In the genomic region with DNA sequence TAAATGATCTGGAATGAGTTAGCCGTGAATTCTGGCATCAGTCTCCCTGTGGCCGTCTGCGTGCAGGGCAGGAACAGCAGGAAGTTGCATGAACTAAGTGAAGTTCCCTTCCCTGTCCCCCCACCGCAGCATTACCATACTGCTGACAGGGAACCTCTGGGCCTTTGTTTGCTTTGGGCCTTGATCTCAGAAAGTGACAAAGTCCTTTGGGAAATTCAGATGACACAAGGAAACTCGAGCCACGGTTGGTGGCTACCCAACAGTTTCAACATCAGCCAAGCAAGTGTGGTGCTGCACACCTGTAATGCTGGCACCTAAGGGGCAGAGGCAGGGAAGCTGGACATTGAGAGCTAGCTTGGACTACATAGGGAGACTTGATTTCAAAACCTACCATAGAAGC, we compare ENCODE assay signal across 9 mouse cellular contexts. TPM values are rescaled to one million over a fixed set of nuclear protein-coding genes. Genes with fewer than 3 reads are reported as not detected.
A peak's percentile ranks its signal among the peaks of the same experiment; 100 is the strongest.
DNase-seq lines count a peak whose midpoint lies in the region; ATAC-seq and TF ChIP-seq lines count a peak whose summit lies in the region.
"Had no signal": no experiment of that assay in that cellular context is flagged by ENCODE, and none has a peak within 500 bp of the region (broad histone marks: within the 10 kb centered on the region; RNA-seq: fewer than 3 reads in every experiment).

No protein-coding gene starts in this region.

- H3K27me3 ChIP-seq in midbrain, embryonic 11.5 days (ENCODE audit: control insufficient read depth, insufficient read depth, low read length) = no peaks in the 10 kb centered on the region
- no peaks in the 10 kb centered on the region for H3K27me3 ChIP-seq in hindbrain, embryonic 13.5 days

- no peak for TF ChIP-seq CTCF in bone marrow, adult 2 months (IDR thresholded peaks at IDR 0.05; ENCODE audit: control insufficient read depth, insufficient read depth, low read length)
- TF ChIP-seq CTCF in left cerebral cortex, adult 2 months (IDR thresholded peaks at IDR 0.05) = no peak

- ATAC-seq in neutrophil, adult 5-6 weeks (ENCODE audit: extremely low read depth, insufficient number of reproducible peaks, low FRiP score, poor library complexity, severe bottlenecking) = peak; percentile 39; the same call in 1 of the 2 replicates
- no peak for ATAC-seq in midbrain, embryonic 11.5 days (ENCODE audit: low FRiP score)
- ATAC-seq in hindbrain, embryonic 13.5 days (ENCODE audit: low FRiP score) = no peak

- H3K4me3 ChIP-seq in bone marrow, adult 2 months (replicated peaks; ENCODE audit: control insufficient read depth, low read depth, low read length) = peak overlapping the region; percentile 45
- no peak overlapping the region for H3K4me3 ChIP-seq in left cerebral cortex, adult 2 months
- H3K4me3 ChIP-seq in midbrain, embryonic 11.5 days (ENCODE audit: low read depth, low read length) = no peak overlapping the region
- no peak overlapping the region for H3K4me3 ChIP-seq in hindbrain, embryonic 13.5 days
- H3K4me3 ChIP-seq: myocyte had no signal

- H3K36me3 ChIP-seq in midbrain, embryonic 11.5 days (ENCODE audit: control insufficient read depth, insufficient read depth, low read length) = no peaks in the 10 kb centered on the region
- no peaks in the 10 kb centered on the region for H3K36me3 ChIP-seq in hindbrain, embryonic 13.5 days

- DNase-seq in layer of hippocampus, adult 9-11 months = peak; percentile 72
- no peak for DNase-seq in layer of hippocampus, adult 8-10 months (ENCODE audit: low spot score in 2 of 2)
- peak; percentile 50 for DNase-seq in liver
- DNase-seq in left cerebral cortex, adult 2 months (ENCODE audit: extremely low spot score in 1 of 2, low spot score in 2 of 2) = no peak
- no peak for DNase-seq in midbrain, embryonic 11.5 days (ENCODE audit: low spot score, missing footprints)

- TF ChIP-seq POLR2A in bone marrow, adult 2 months (IDR thresholded peaks at IDR 0.05; ENCODE audit: borderline replicate concordance, control insufficient read depth, low read depth, low read length) = no peak

- H3K9me3 ChIP-seq in midbrain, embryonic 11.5 days (ENCODE audit: control insufficient read depth, low read length) = no peaks in the 10 kb centered on the region
- no peaks in the 10 kb centered on the region for H3K9me3 ChIP-seq in hindbrain, embryonic 13.5 days

- WGBS in bone marrow, adult 2 months = 2% methylated on average over 6 of the region's 6 CpGs
- WGBS in midbrain, embryonic 11.5 days = 43% methylated on average over 6 of the region's 6 CpGs
- WGBS in hindbrain, embryonic 13.5 days = 37% methylated on average over 6 of the region's 6 CpGs

- peaks cover 2% of the 10 kb centered on the region; the same call in 1 of the 2 replicates for H3K4me1 ChIP-seq in bone marrow, adult 2 months (ENCODE audit: control insufficient read depth, insufficient read depth, low read length)
- H3K4me1 ChIP-seq in midbrain, embryonic 11.5 days (ENCODE audit: control insufficient read depth, insufficient read depth, low read length) = no peaks in the 10 kb centered on the region
- no peaks in the 10 kb centered on the region for H3K4me1 ChIP-seq in hindbrain, embryonic 13.5 days (replicated peaks)

- H3K27ac ChIP-seq in bone marrow, adult 2 months (ENCODE audit: control insufficient read depth, insufficient read depth, low read depth, low read length, poor library complexity) = peak overlapping the region; percentile 92
- no peak overlapping the region for H3K27ac ChIP-seq in left cerebral cortex, adult 2 months
- H3K27ac ChIP-seq in midbrain, embryonic 11.5 days (ENCODE audit: low read depth, low read length) = no peak overlapping the region
- H3K27ac ChIP-seq in hindbrain, embryonic 13.5 days = no peak overlapping the region

- H3K9ac ChIP-seq in midbrain, embryonic 11.5 days (ENCODE audit: low read length) = no peak overlapping the region
- no peak overlapping the region for H3K9ac ChIP-seq in hindbrain, embryonic 13.5 days

- intact Hi-C loops in left cerebral cortex, adult 2 months (cut with DNase I) = no loop called here

- H3K4me2 ChIP-seq in midbrain, embryonic 11.5 days = no peak overlapping the region
- H3K4me2 ChIP-seq in hindbrain, embryonic 13.5 days = no peak overlapping the region

RNA-seq across cellular contexts. Expression of a gene that starts 12.6 kb away (rescaled TPM):
- 100 to 1,000 TPM; 165 to 197 (median 178) TPM for total RNA-seq in layer of hippocampus, adult 8-10 months (2022)
- 78.4 and 117 TPM in 2 replicates for polyA plus RNA-seq in bone marrow, adult 2 months (2011; ENCODE audit: insufficient read depth, insufficient read length, low replicate concordance, missing spikeins)
- total RNA-seq in neutrophil, adult 5-6 weeks (2017) = 48.8 and 51.2 TPM in 2 replicates
- total RNA-seq in left cerebral cortex, adult 2 months (2021) = 100 to 1,000 TPM; 155 to 166 TPM
- 41.0 and 45.2 TPM in 2 replicates for polyA plus RNA-seq in midbrain, embryonic 11.5 days (2014; fragmentation: Nextera tagmentation; extraction: Ambion mirVana)
- 94.2 and 95.8 TPM in 2 replicates for polyA plus RNA-seq in hindbrain, embryonic 13.5 days (2015; fragmentation: Nextera tagmentation; extraction: Ambion mirVana)

RNA-seq across cellular contexts. Expression of a gene that starts 19.3 kb away (rescaled TPM):
- total RNA-seq in layer of hippocampus, adult 8-10 months (2022) = 1 to 10 TPM; 4.4 to 7.9 (median 5.0) TPM
- polyA plus RNA-seq in bone marrow, adult 2 months (2011; ENCODE audit: insufficient read depth, insufficient read length, low replicate concordance, missing spikeins) = 20.1 and 40.1 TPM in 2 replicates
- 25.8 and 26.5 TPM in 2 replicates for total RNA-seq in neutrophil, adult 5-6 weeks (2017)
- total RNA-seq in left cerebral cortex, adult 2 months (2021) = 1 to 10 TPM; 2.4 to 3.4 TPM
- polyA plus RNA-seq in midbrain, embryonic 11.5 days (2014; fragmentation: Nextera tagmentation; extraction: Ambion mirVana) = 0.57 and 0.86 TPM in 2 replicates
- 2.0 and 2.3 TPM in 2 replicates for polyA plus RNA-seq in hindbrain, embryonic 13.5 days (2015; fragmentation: Nextera tagmentation; extraction: Ambion mirVana)

RNA-seq across cellular contexts. Expression of a gene that starts 30.0 kb away (rescaled TPM):
- 100 to 1,000 TPM; 236 to 283 (median 255) TPM for total RNA-seq in layer of hippocampus, adult 8-10 months (2022)
- 236 and 411 TPM in 2 replicates for polyA plus RNA-seq in bone marrow, adult 2 months (2011; ENCODE audit: insufficient read depth, insufficient read length, low replicate concordance, missing spikeins)
- 367 and 379 TPM in 2 replicates for total RNA-seq in neutrophil, adult 5-6 weeks (2017)
- total RNA-seq in left cerebral cortex, adult 2 months (2021) = 100 to 1,000 TPM; 312 to 323 TPM
- polyA plus RNA-seq in midbrain, embryonic 11.5 days (2014; fragmentation: Nextera tagmentation; extraction: Ambion mirVana) = 87.8 and 91.5 TPM in 2 replicates
- 173 and 179 TPM in 2 replicates for polyA plus RNA-seq in hindbrain, embryonic 13.5 days (2015; fragmentation: Nextera tagmentation; extraction: Ambion mirVana)

RNA-seq across cellular contexts. Expression of a gene that starts 34.5 kb away (rescaled TPM):
- 1 to 10 TPM in 3 of 4 experiments, under 1 TPM in 1; 0.43 to 1.5 (median 1.2) TPM for total RNA-seq in layer of hippocampus, adult 8-10 months (2022)
- 7.5 and 13.7 TPM in 2 replicates for polyA plus RNA-seq in bone marrow, adult 2 months (2011; ENCODE audit: insufficient read depth, insufficient read length, low replicate concordance, missing spikeins)
- 14.4 and 19.8 TPM in 2 replicates for total RNA-seq in neutrophil, adult 5-6 weeks (2017)
- 1 to 10 TPM; 1.1 to 1.2 TPM for total RNA-seq in left cerebral cortex, adult 2 months (2021)
- 0.20 and 0.43 TPM in 2 replicates for polyA plus RNA-seq in midbrain, embryonic 11.5 days (2014; fragmentation: Nextera tagmentation; extraction: Ambion mirVana)
- polyA plus RNA-seq in hindbrain, embryonic 13.5 days (2015; fragmentation: Nextera tagmentation; extraction: Ambion mirVana) = 0.32 and 0.84 TPM in 2 replicates

RNA-seq across cellular contexts. Expression of a gene that starts 39.2 kb away (rescaled TPM):
- 100 to 1,000 TPM; 119 to 166 (median 141) TPM for total RNA-seq in layer of hippocampus, adult 8-10 months (2022)
- 370 and 776 TPM in 2 replicates for polyA plus RNA-seq in bone marrow, adult 2 months (2011; ENCODE audit: insufficient read depth, insufficient read length, low replicate concordance, missing spikeins)
- total RNA-seq in neutrophil, adult 5-6 weeks (2017) = 1,403 and 1,487 TPM in 2 replicates
- 100 to 1,000 TPM; 164 to 185 TPM for total RNA-seq in left cerebral cortex, adult 2 months (2021)
- 46.2 TPM in 2 replicates for polyA plus RNA-seq in midbrain, embryonic 11.5 days (2014; fragmentation: Nextera tagmentation; extraction: Ambion mirVana)
- polyA plus RNA-seq in hindbrain, embryonic 13.5 days (2015; fragmentation: Nextera tagmentation; extraction: Ambion mirVana) = 81.4 and 90.1 TPM in 2 replicates

Comparison
In these comparisons a context has a peak if more than half of its experiments do, and no peak if none do; other contexts are left out.
1. DNase-seq: peak in layer of hippocampus, adult 9-11 months (single experiment) and liver (single experiment); none in layer of hippocampus, adult 8-10 months (0 of 2), left cerebral cortex, adult 2 months (0 of 2) and midbrain, embryonic 11.5 days (single experiment).